Mouse (Mus musculus): ENCODE measurements around the gene Eif4enif1.

DNA sequence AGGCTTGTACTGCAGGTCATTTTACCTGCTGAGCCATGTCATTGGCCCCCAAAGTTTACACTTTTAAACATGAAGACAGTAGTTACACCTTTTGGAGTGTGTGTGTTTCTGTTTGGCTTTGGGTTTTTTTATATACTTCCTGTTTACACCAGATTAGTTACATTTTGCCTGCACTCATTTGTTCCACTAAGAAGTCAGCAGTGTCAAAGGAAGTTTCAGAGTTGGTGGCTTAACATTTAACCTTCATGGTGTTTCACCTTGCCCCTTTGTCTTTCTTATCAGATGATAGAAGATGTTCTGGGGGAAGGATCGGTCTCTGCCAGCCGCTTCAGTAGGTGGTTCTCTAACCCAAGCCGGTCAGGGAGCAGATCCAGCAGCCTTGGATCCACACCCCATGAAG, 24.9 kb downstream of the Eif4enif1 start:
- TF ChIP-seq POLR2A (IDR thresholded peaks at IDR 0.05; ENCODE audit: borderline replicate concordance, control insufficient read depth, low read depth, low read length) (no peak), CTCF (IDR thresholded peaks at IDR 0.05; ENCODE audit: control insufficient read depth, insufficient read depth, low read length) (no peak)
